Mouse (Mus musculus) lung, adult 2 months (tissue): ENCODE data around the gene Tenm3.

Experiments used
- CTCF ChIP-seq: fragments of 200-500 bp; IDR thresholded peaks from 2 replicates; pipeline ENCODE4 v1.5.1; 2011; ENCODE audit warnings: mild to moderate bottlenecking, low read length, control low read depth; ENCODE audit not compliant: insufficient read depth
- POLR2A ChIP-seq: fragments of 200-500 bp; IDR thresholded peaks from 2 replicates; pipeline ENCODE4 v1.6.1; 2011; ENCODE audit warnings: low read depth, mild to moderate bottlenecking, control low read depth, low read length, borderline replicate concordance; ENCODE audit errors: extremely low read depth

DNA sequence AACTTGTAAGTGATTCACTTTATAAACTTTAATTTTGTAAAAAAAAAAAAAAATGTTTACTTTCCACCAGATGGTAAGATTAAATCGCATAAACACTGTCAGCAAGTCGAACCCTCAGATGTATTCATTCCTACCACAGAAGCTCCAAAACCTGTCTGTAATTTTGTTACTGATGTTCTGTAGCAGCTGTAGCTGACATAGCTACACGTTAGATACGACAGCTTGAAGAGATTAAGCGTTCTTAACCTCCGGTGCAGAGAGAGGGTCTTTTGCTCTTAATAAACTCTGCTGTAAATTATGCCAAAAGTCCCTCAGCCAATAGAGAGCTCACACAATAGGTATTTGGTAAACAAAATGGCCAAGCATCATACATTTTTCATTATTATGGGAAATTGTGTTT, 23.8 kb downstream of the Tenm3 start:
- TF ChIP-seq CTCF, result no peak
- TF ChIP-seq POLR2A, result no peak
